Mouse (Mus musculus) olfactory bulb, adult 2 months (tissue): ENCODE measurements at regions not wholly inside any gene's neighbourhood (a gene's known extent, or its start where the extent isn't known, plus 50 kb on each side); places are given as distances from the start of the nearest gene placed in this dataset.
"Not testable (repeated sequence)": the region's sequence is repeated elsewhere in the genome, so short reads cannot be mapped to it uniquely, and the experiment has no call there.

Source experiments
- H3K27ac ChIP-seq: fragments of 200-500 bp; 2 replicates; pipeline ENCODE4 v1.5.1; 2012; ENCODE audit warnings: low read depth, low read length; ENCODE audit not compliant: insufficient read depth
- H3K4me1 ChIP-seq: fragments of 200-500 bp; 2 replicates; pipeline ENCODE4 v1.6.1; 2012; ENCODE audit warnings: low read length; ENCODE audit not compliant: control insufficient read depth, insufficient read depth
- H3K4me3 ChIP-seq: fragments of 200-500 bp; 2 replicates; pipeline ENCODE4 v1.5.1; 2012; ENCODE audit warnings: mild to moderate bottlenecking, low read depth, low read length, moderate library complexity; ENCODE audit not compliant: insufficient read depth
- CTCF ChIP-seq: fragments of 200-500 bp; IDR thresholded peaks from 2 replicates; pipeline ENCODE4 v1.5.1; 2012; ENCODE audit warnings: low read depth, mild to moderate bottlenecking, low read length, moderate library complexity; ENCODE audit not compliant: insufficient read depth
- POLR2A ChIP-seq: fragments of 200-500 bp; IDR thresholded peaks from 2 replicates; pipeline ENCODE4 v1.6.1; 2012; ENCODE audit warnings: mild to moderate bottlenecking, low read depth, low read length, moderate library complexity; ENCODE audit not compliant: insufficient read depth
- WGBS: fragments of 180-500 bp; shearing (Covaris S2); methylation state at CpG from one replicate; pipeline ENCODE4 v1.1.7; 2018; 5-methylcytosine and 5-hydroxymethylcytosine counted together

DNA sequence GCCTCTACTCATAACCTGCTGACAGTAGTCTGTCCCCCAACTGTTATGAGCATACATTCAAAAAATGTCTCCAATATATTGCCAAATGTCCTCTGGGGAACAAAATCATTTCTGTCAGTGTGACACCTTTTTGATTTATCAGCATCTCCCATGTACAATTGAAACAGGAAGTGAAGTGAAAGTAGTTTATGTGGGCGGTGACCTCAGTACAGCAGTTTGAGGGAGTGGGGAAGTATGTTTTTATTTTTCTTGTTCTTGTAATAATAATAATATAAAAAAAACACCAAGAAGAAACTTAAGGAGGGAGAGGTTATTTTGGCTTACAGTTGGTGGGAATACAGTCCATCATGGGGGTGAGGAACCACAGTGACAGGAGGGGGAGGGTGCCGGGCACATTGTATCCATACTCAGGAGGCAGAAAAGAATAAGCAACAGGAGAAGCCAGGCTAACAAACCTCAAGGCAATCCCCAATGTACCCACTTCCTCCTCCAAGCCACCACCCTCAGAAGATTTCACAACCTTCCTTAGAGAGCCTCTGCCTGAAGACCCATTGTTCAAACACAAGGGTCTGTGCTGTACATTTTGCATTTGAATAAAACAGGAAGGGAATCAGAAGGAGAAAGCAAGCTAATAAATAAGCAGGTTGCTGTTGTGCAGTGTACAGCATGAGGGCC is 93.7 kb upstream of the Plcl2 start:
- TF ChIP-seq POLR2A, result no peak
- TF ChIP-seq CTCF, result no peak

DNA sequence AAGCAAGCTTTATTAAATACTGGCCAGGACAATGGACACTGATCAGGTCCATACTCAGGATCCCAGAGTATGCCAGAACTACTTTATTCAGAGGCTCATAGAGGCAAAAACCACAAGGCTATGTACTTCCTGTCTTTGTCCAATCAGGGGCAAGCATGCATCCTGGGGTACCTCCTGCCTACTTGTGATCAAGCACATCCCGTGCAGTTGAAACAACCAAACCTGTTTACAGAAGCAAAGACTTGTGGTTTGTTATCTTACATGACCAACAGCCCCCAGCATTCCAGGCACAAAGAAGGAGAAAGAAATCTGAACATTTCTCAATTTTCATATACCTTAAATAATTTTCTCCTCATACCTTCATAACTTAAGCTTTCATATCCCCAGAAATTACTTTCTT is 93.1 kb upstream of the Plcl2 start:
- 78% methylated on average over 1 of the region's 1 CpGs for WGBS
- TF ChIP-seq POLR2A (no peak), CTCF (no peak)
- no peak overlapping the region for H3K27ac ChIP-seq
- H3K4me3 ChIP-seq, result no peak overlapping the region
- no peaks in the 10 kb centered on the region for H3K4me1 ChIP-seq

More for the DNA sequence above, 93.7 kb upstream of the Plcl2 start:
- Histone ChIP-seq H3K4me3 (no peak overlapping the region), H3K27ac (no peak overlapping the region), H3K4me1 (no peaks in the 10 kb centered on the region)
- WGBS, result 91% methylated on average over 2 of the region's 2 CpGs

DNA sequence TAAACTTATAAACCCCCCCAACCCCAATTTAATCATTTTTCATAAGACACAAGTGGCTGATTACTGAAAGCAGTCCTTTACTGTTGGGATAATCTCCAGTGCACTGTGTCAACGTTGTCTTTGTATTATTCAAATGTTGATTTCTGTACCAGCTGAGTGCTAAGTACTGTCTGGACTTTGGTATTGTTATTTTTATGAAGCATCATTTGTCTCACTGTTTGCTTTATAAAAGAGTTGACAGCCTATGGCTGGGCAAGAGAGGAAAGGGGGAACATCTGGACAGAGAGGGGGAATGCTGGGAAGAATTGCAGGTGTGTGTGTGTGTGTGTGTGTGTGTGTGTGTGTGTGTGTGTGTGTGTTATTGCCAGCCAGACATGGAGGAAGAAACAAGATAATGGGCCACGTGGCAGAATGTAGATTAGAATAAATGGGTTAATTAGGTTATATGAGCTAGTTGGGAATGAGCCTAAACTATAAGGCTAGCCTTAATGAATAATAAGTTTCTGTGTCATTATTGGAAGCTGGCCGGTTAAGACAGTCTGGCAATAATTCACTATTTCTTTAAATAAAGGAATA is 92.6 kb upstream of the Plcl2 start:
- TF ChIP-seq CTCF (no peak), POLR2A (no peak)
- no peak overlapping the region for H3K4me3 ChIP-seq
- H3K27ac ChIP-seq, result no peak overlapping the region
- WGBS, result 61% methylated on average over 3 of the region's 3 CpGs
- no peaks in the 10 kb centered on the region for H3K4me1 ChIP-seq

DNA sequence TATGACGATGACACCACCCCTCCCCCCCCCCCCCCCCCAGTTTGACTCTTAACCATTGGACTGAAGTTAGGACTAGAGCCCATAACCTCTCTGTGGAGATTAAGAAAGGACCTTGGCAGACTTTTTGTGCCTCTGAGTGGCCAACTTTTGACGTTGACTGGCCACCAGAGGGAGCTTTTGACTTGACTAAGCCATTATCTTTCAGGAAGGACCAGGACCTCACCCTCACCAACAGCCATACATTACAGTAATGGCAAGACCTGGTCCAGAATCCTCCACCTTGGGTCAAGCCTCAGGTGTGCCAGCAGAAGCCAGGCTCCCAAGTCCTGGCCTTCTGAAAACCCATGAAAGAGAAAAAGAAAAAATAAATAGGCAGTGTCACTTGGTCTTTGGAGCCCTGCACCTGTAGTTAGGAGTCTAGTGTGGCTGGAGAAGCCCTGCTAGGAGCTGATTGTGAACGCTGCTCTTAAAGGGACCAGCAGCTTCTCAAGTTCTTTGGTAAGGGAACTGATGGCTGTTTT is 90.3 kb upstream of the Plcl2 start:
- Histone ChIP-seq H3K4me1 (no peaks in the 10 kb centered on the region), H3K27ac (no peak overlapping the region), H3K4me3 (no peak overlapping the region)
- TF ChIP-seq CTCF (no peak), POLR2A (no peak)
- WGBS, result 72% methylated on average over 3 of the region's 3 CpGs

DNA sequence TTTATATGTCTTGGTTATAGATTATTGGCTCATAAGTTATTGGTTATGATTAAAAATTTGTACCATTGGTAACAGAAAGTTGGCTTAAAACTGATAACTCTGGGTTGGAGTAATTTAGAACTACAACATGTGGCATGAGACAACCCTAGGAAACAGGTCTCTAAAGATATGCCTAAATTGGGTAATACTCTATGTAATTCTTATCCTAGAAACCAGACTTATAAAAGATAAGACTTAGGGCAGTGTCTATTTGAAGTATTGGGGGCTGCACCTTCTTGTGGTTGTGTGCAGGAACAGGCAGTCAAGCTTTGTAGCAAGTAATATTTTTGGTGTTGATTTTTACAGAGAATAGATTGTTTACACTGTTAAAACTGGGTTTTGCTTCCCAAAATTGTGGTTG is 89.7 kb upstream of the Plcl2 start:
- H3K27ac ChIP-seq, H3K4me3 ChIP-seq, H3K4me1 ChIP-seq: not testable (repeated sequence)

DNA sequence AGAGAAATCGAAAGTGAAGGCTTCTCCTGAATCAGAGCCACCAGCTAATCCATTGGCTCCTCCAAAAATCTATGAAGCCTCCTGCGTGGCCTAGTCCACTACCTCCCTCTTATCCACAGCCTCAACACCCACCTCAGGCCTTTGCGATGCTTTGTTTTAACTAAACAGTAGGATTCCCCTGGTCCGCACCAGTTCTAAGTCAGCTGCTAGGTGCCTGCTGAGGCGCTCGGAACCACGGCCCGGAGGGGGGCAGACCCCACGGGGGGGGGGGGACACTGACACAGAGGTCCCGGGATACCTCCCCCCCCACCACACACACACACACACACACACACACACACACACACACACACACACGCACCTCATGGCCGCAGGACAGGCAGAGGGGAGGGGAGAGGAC is 89.2 kb upstream of the Plcl2 start:
- no peaks in the 10 kb centered on the region for H3K4me1 ChIP-seq
- TF ChIP-seq CTCF (no peak), POLR2A (no peak)
- 90% methylated on average over 12 of the region's 12 CpGs for WGBS
- H3K27ac ChIP-seq, result no peak overlapping the region
- H3K4me3 ChIP-seq, result no peak overlapping the region

DNA sequence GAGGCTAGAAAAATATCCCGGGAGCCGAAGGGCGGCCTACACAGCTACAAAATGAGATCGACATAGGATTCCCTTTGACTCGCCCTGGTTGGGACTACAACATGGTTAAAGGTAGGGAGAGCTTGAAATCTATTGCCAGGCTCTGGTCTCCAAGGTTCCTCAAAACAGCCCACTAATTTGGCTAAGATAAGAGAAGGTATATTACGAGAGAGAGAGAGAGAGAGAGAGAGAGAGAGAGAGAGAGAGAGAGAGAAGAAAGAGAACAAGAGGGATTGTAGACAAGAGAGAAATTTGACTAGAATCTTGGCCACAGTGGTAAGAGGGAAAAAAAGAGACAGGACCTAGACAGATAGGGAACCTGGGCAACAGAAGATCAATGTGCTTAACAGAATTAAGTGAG is 88.5 kb upstream of the Plcl2 start:
- no peak overlapping the region for H3K27ac ChIP-seq
- 96% methylated on average over 6 of the region's 6 CpGs for WGBS
- TF ChIP-seq CTCF, result no peak
- no peak for TF ChIP-seq POLR2A
- H3K4me1 ChIP-seq, result no peaks in the 10 kb centered on the region
- H3K4me3 ChIP-seq, result no peak overlapping the region

DNA sequence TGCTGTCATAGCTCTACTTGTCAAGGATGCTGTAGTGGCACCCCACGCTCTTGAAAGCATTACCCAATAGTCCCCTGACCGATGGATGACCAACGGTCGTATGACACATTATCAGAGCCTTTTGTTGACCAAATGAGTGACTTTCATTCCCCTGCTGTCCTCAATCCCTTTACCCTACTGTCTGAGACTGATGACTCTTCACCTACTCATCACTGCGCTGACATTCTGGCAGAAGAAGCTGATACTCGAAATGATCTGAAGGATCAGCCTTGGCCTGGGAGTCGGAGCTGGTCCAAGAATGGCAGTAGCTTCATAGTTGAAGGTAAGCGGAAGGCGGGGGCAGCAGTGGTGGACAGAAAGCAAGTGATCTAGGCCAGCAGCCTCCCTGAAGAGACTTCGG is 87.7 kb upstream of the Plcl2 start:
- H3K4me3 ChIP-seq, result no peak overlapping the region
- 96% methylated on average over 10 of the region's 10 CpGs for WGBS
- TF ChIP-seq CTCF, result no peak
- no peak for TF ChIP-seq POLR2A
- no peak overlapping the region for H3K27ac ChIP-seq
- no peaks in the 10 kb centered on the region for H3K4me1 ChIP-seq

DNA sequence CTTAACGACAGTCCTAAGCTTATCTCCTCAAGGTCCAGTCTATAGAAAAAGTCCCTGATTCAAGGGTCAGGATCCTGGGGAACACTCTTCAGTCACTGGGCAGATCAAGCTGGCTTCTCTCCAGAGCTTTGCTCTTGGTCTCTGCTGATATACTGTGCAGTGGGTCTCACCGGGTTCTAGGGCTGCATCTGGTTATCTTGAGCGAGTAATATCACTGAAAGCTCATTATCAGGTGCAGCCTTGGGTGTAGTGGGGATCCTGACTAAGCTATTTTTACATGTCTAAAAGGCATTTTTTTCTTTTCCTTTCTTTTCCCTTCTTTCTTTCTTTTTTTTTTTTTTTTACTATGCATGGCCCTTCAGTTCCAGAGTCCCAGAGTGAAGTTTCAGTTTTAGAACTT is 84.1 kb upstream of the Plcl2 start:
- Histone ChIP-seq H3K27ac (no peak overlapping the region), H3K4me1 (peaks cover 4% of the 10 kb centered on the region; the same call in 1 of the 2 replicates), H3K4me3 (no peak overlapping the region)
- TF ChIP-seq CTCF (no peak), POLR2A (no peak)
- WGBS, result 90% methylated on average over 3 of the region's 3 CpGs
